Mouse (Mus musculus) heart, postnatal 36 days (tissue): ENCODE data around the gene Isl2. TPM values are rescaled to one million over a fixed set of nuclear protein-coding genes. Genes with fewer than 3 reads are reported as not detected.
A peak's percentile ranks its signal among the peaks of the same experiment; 100 is the strongest.

ENCODE experiments used
- DNase-seq, 2 experiments: peaks; one replicate each; pipeline ENCODE4 v3.0.0; 2021 to 2022
- intact Hi-C: fragments of 180-260 bp; cut with DNase I; formaldehyde crosslinking; loops from one replicate; pipeline ENCODE4 v1.15.1; 2025
- total RNA-seq, 2 experiments: library from RNA; stranded (reverse); gene quantifications; 2 replicates each; pipeline ENCODE4 v1.2.3; 2021

The Isl2 gene
- under 1 TPM in 1 of 2 experiments, not detected in 1; 0.27 TPM for total RNA-seq

DNA sequence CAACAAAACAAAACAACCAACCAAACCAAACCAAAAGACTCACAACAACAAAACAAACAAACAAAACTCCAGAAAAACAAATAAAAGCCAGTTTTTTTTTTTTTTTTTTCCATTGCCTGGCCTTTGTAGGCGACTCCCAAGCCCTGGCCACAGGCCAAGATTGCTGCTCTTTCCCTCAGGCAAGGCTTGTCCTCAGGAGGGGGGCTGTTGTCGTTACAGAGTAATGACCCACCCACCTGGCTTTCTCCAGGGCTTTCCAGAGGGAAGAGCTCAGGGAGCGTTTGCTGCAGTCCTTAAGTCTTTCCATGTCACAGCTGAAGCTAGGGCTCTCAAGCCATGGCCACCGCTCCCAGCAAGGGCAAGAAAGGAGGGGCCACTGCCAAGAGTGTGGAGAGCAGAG, at the start of gene Isl2:
TSS of gene Isl2 (plus strand) at position 296 of the 400 bp plus-strand sequence.
- DNase-seq: no peak
- intact Hi-C loops: no loop called here

DNA sequence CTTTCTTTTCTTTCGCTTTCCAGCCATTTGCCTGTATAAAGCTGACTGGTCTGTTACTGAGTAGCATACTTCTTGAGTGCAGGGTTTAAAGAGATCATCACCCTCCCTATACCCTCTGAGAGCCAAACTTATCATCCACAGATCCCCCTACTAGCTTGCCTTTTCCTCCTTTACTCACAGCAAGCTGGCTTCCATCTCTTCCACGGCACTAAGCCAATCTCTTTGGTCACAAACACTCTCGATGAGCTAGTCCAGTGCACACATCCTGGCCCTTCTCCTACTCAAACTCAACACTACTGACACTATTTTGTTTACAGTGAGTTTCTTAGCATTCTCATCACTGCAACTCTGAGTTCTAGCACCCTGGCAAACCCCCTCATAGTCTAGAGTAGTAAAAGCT, 30.6 kb upstream of the Isl2 start:
- peak; percentile 52 for DNase-seq
- intact Hi-C loops: no loop called here

- intact Hi-C loops: no loop called here
These were observed 29.8 kb upstream of the Isl2 start for GRCm38 (mm10) chr9:55508701-55509100.

DNA sequence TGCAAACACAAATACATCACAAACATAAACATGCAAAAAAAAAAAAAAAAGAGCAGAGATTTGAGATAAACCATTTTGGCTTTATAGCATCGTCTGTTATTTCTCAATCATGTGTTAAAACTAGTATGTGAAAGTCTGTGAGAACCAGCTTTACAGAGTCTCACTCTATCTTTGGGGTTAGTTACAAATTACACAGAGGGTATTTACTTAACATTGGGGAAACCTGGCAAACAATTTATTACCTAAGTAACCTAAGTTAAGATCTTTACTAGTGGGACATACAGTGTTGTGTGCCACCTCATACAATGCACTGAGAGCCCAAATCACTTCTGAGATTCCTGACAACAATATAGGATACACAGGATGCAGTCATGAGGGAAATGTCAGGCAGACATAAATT, 28.7 kb upstream of the Isl2 start:
- no peak for DNase-seq
- intact Hi-C loops: no loop called here

More at GRCm38 (mm10) chr9:55508701-55509100, 29.8 kb upstream of the Isl2 start:
- no peak for DNase-seq

- DNase-seq: no peak
- intact Hi-C loops: no loop called here
These were observed 27.7 kb upstream of the Isl2 start for GRCm38 (mm10) chr9:55510651-55511235.

DNA sequence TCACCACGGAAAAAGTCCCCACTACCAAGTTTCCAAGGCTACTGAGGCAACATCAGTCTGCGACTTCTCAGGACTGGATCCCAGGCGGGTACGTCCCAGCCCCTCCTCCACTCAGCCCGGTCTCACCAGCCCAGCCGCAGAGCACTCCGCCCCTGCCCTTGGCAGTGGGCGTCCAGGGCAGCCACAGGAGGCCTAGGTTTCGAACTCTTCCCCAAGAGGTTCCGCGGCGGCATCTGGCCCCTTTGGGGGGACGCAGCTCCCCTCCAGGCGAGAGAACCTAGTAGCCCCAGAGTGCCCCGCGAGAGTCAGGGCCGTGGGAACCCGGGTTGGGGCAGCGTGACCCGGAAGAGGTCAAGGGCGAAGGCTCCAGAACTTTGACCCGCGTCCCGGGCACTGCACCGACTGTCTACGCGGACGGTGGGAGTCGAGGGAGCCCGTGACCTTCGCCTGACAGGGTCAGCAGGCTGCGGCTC, 26.9 kb upstream of the Isl2 start:
- intact Hi-C loops: no loop called here
- DNase-seq: no peak

GRCm38 (mm10) chr9:55512027-55512543, 26.4 kb upstream of the Isl2 start, which contains the start of gene Etfa:
TSS of gene Etfa (minus strand) at chr9:55512243.
- peak; percentile 94 for DNase-seq
- intact Hi-C loops: loop anchor here (2.0 kb wide), 1 partner anchor 33 kb away; no protein-coding TSS in a partner anchor

GRCm38 (mm10) chr9:55525716-55526115, 12.8 kb upstream of the Isl2 start:
- intact Hi-C loops: no loop called here
- no peak for DNase-seq

DNA sequence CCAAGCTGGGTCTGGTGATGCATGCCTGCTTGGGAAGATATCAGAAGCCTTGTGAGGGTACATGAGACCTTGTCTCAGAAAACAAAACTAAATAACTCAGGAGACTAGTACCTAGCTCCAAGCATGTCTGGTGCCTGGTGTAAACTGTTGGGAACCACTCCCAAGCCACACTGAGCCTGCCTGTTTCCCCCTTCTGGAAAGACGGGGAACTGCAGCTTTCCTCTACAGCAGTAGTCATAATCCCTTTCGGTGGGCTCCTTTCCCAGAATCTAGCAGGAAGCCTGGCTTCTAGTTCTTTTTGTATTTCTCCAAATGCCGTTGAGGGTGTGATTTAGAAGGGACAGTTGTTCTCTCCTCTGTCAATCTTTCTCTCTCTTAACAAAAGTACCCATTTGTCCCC, 2.6 kb upstream of the Isl2 start:
- DNase-seq: peak; percentile 59 to 67
- intact Hi-C loops: loop anchor here (1.0 to 2.0 kb wide), 2 partner anchors 67 to 107 kb away; no protein-coding TSS in a partner anchor

GRCm38 (mm10) chr9:55539006-55539405, 534 bp downstream of the Isl2 start:
- DNase-seq: no peak
- intact Hi-C loops: no loop called here

GRCm38 (mm10) chr9:55539661-55540390, 1.4 kb downstream of the Isl2 start:
- intact Hi-C loops: loop anchor here (10.0 kb wide), 1 partner anchor 215 kb away; the partner anchor contains the start of genes Nrg4 and Tmem266
- peak; percentile 20 to 36 for DNase-seq

- DNase-seq: peak; percentile 25 to 53
- intact Hi-C loops: loop anchor here (10.0 kb wide), 1 partner anchor 216 kb away; the partner anchor contains the start of genes Nrg4 and Tmem266
These were observed 1.9 kb downstream of the Isl2 start for GRCm38 (mm10) chr9:55540391-55540770.

GRCm38 (mm10) chr9:55540888-55541287, 2.4 kb downstream of the Isl2 start:
- intact Hi-C loops: loop anchor here (10.0 kb wide), 1 partner anchor 216 kb away; the partner anchor contains the start of genes Nrg4 and Tmem266
- peak; percentile 51 to 63 for DNase-seq

DNA sequence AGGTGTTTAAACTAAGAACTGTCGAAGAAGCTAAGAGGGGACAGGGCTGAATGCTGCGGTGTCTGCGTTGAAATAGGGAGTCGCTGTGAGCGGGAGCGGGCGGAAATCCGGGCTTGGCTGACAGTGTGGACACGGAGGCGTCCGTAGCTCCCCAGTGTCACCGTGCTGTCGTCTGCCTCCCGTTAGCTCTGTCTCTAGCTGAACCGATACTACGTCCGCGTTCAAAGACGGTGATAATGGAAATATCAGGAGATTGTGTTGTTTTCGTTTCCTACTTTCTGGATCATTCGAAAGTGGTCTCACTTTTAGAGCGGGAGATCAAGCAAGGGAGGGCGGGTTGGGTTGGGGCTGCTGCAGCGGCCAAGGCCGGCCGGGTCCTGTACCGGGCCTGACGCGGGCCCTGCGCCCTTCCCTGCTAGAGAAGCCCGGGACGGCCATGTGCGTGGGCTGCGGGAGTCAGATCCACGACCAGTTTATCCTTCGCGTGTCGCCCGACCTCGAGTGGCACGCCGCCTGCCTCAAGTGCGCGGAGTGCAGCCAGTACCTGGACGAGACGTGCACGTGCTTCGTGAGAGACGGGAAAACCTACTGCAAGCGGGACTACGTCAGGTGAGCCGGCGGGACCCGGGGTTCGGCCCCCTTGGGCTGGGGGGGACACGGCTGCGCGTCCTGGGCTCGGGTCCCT, 3.4 kb downstream of the Isl2 start:
- DNase-seq: peak; percentile 56 to 71

DNA sequence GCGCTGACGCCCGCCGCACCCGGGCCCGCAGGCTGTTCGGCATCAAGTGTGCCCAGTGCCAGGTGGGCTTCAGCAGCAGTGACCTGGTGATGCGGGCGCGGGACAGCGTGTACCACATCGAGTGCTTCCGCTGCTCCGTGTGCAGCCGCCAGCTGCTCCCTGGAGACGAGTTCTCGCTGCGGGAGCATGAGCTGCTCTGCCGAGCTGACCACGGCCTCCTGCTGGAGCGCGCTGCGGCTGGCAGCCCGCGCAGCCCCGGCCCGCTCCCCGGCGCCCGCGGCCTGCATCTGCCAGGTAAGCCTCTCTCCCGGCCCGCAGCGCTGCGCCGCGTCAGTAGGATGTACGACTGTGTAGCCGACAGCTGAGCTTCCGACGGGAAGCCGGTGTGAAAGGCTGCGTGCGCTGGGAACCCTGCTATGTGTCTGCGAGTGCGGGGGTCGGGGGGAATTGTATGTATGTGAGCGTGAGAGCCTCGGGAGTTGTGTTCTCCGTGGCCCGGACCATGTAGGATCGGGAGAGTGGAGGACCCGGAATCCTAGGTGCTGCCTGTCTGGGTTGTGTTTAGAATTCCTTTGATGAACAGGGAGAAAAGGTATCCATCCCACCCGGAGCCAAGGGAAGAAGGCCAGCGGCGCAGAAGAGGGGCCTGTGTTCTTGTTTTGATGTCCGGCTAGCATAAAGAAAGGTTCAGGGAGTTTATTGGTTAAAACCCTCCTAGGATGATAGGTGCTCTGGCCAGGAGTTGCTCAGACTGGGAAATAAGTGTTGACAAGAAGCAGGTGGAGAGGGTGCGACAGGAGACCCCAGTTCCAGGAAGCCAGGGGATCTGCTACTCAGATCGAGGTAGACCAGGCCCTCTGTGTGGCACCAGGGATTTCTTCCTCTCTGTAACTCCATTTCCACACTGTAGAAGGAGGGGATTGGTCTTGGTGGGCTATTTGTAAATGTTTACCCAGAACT, 4.2 kb downstream of the Isl2 start:
- intact Hi-C loops: loop anchor here (10.0 kb wide), 1 partner anchor 218 kb away; the partner anchor contains the start of genes Nrg4 and Tmem266

More for the DNA sequence above, 3.4 kb downstream of the Isl2 start:
- intact Hi-C loops: loop anchor here (10.0 kb wide), 1 partner anchor 217 kb away; the partner anchor contains the start of genes Nrg4 and Tmem266

DNA sequence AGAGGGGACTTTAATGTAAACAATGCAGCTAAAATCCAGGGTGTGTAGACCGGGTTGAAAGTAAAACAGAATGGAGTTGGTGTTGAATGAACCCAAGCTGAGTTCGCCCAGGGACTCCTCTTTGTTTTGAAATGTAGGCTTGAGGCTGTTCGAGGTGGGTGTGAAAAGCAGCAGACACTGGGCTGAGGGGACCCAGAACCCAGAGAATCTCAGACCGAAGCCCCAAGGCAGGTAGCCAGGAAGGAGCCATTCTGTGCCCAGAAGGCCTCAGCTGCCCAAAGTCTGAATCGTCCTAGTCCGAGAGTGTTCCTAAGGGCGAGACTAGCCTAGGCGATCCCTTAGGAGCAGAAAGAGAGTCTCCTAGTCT, 4.8 kb downstream of the Isl2 start:
- intact Hi-C loops: loop anchor here (10.0 kb wide), 1 partner anchor 219 kb away; the partner anchor contains the start of genes Nrg4 and Tmem266
- peak in 1 of 2 experiments; percentile 20 for DNase-seq

More for the DNA sequence above, 4.2 kb downstream of the Isl2 start:
- DNase-seq: peak; percentile 15 to 40

- intact Hi-C loops: loop anchor here (2.0 to 10.0 kb wide), 2 partner anchors 31 to 219 kb away; partner anchors contain the start of genes Etfa, Nrg4 and Tmem266
- peak; percentile 52 to 75 for DNase-seq
These were observed 5.4 kb downstream of the Isl2 start for GRCm38 (mm10) chr9:55543703-55544401.

DNA sequence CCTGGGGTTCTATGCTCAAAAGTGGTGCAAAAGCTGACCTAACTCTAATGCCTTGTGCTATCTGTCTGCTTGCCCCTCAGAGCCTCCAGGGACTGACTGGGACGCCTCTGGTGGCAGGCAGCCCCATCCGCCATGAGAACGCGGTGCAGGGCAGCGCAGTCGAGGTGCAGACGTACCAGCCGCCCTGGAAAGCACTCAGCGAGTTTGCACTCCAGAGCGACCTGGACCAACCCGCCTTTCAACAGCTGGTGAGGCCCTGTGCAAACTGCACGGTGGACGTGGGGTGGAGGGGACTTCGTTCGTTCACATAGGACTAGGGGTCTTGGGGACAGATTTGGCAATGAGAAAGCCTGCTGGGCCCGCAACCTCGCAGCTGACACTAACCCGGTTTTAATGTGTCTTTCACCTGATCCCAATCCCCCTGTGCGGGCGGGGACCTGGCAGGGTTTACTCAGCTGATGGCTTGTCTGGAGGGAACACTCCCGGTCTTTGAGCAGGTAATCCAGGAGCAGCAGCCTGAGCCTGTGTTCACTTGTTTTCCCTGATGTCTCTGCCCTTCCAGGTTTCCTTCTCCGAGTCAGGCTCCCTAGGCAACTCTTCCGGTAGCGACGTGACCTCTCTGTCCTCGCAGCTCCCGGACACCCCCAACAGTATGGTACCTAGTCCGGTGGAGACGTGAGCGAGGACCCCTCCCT, 6.5 kb downstream of the Isl2 start:
- peak; percentile 47 to 74 for DNase-seq
- intact Hi-C loops: loop anchor here (2.0 to 10.0 kb wide), 2 partner anchors 32 to 220 kb away; partner anchors contain the start of genes Etfa, Nrg4 and Tmem266
